Mouse (Mus musculus): ENCODE measurements around the gene 1700001K19Rik. TPM values are rescaled to one million over a fixed set of nuclear protein-coding genes. Genes with fewer than 3 reads are reported as not detected.

Gene 1700001K19Rik
- total RNA-seq (2014; rRNA removed) (not detected in 2 replicates), polyA plus RNA-seq (2015; fragmentation: Nextera tagmentation; extraction: Ambion mirVana) (0.17 TPM in 1 of 2 replicates, not detected in the other)

GRCm38 (mm10) chr12:110682561-110683299 is at the start of gene 1700001K19Rik:
TSS of gene 1700001K19Rik (minus strand) at chr12:110682619.
- Histone ChIP-seq H3K36me3 (ENCODE audit: insufficient read depth, low read length) (0 out of 2 replicates have a peak, but pooled peaks cover 7% of the 10 kb centered on the region), H3K27ac (ENCODE audit: low read depth, low read length) (no peak within 1 kb of the TSS), H3K4me3 (ENCODE audit: low read depth, low read length) (no peak within 1 kb of the TSS), H3K4me1 (ENCODE audit: insufficient read depth, low read length) (no peaks in the 10 kb centered on the region), H3K9ac (replicated peaks; ENCODE audit: low read length, poor library complexity, severe bottlenecking) (no peak within 1 kb of the TSS), H3K27me3 (ENCODE audit: insufficient read depth, low read length) (no peaks in the 10 kb centered on the region), H3K9me3 (ENCODE audit: low read length) (no peaks in the 10 kb centered on the region), H3K4me2 (ENCODE audit: low read depth, low read length, poor library complexity, severe bottlenecking) (no peak within 1 kb of the TSS)
- TF ChIP-seq CTCF (IDR thresholded peaks at IDR 0.05) = no peak
- DNase-seq (ENCODE audit: low spot score) = no peak
- 76% methylated on average over 9 of the region's 9 CpGs for WGBS
- ATAC-seq (ENCODE audit: low FRiP score) = no peak

- H3K9ac ChIP-seq (replicated peaks; ENCODE audit: low read length, poor library complexity, severe bottlenecking) = no peak overlapping the region
- no peak overlapping the region for H3K27ac ChIP-seq (ENCODE audit: low read depth, low read length)
- H3K27me3 ChIP-seq (ENCODE audit: insufficient read depth, low read length) = no peaks in the 10 kb centered on the region
- H3K4me3 ChIP-seq (ENCODE audit: low read depth, low read length) = no peak overlapping the region
- no peak for ATAC-seq (ENCODE audit: low FRiP score)
- no peak for TF ChIP-seq CTCF (IDR thresholded peaks at IDR 0.05)
- no peaks in the 10 kb centered on the region for H3K36me3 ChIP-seq (ENCODE audit: insufficient read depth, low read length)
- H3K4me2 ChIP-seq (ENCODE audit: low read depth, low read length, poor library complexity, severe bottlenecking) = no peak overlapping the region
- DNase-seq (ENCODE audit: low spot score) = no peak
- H3K4me1 ChIP-seq (ENCODE audit: insufficient read depth, low read length) = no peaks in the 10 kb centered on the region
- 48% methylated on average over 1 of the region's 1 CpGs for WGBS
- H3K9me3 ChIP-seq (ENCODE audit: low read length) = no peaks in the 10 kb centered on the region
Measured at GRCm38 (mm10) chr12:110726428-110726827, 44.0 kb upstream of the 1700001K19Rik start.

- ATAC-seq (ENCODE audit: low FRiP score) = no peak
- WGBS = 89% methylated on average over 5 of the region's 5 CpGs
Measured at GRCm38 (mm10) chr12:110725489-110725888, 43.1 kb upstream of the 1700001K19Rik start.

GRCm38 (mm10) chr12:110725051-110725450 is 42.6 kb upstream of the 1700001K19Rik start:
- H3K4me1 ChIP-seq (ENCODE audit: insufficient read depth, low read length) = no peaks in the 10 kb centered on the region
- H3K9me3 ChIP-seq (ENCODE audit: low read length) = no peaks in the 10 kb centered on the region
- H3K36me3 ChIP-seq (ENCODE audit: insufficient read depth, low read length) = no peaks in the 10 kb centered on the region
- H3K4me2 ChIP-seq (ENCODE audit: low read depth, low read length, poor library complexity, severe bottlenecking) = no peak overlapping the region
- H3K27ac ChIP-seq (ENCODE audit: low read depth, low read length) = no peak overlapping the region
- DNase-seq (ENCODE audit: low spot score) (no peak), ATAC-seq (ENCODE audit: low FRiP score) (no peak)
- H3K27me3 ChIP-seq (ENCODE audit: insufficient read depth, low read length) = no peaks in the 10 kb centered on the region
- no peak overlapping the region for H3K9ac ChIP-seq (replicated peaks; ENCODE audit: low read length, poor library complexity, severe bottlenecking)
- 90% methylated on average over 5 of the region's 5 CpGs for WGBS
- TF ChIP-seq CTCF (IDR thresholded peaks at IDR 0.05) = no peak
- no peak overlapping the region for H3K4me3 ChIP-seq (ENCODE audit: low read depth, low read length)

More at GRCm38 (mm10) chr12:110725489-110725888, 43.1 kb upstream of the 1700001K19Rik start:
- Histone ChIP-seq H3K27ac (ENCODE audit: low read depth, low read length) (no peak overlapping the region), H3K27me3 (ENCODE audit: insufficient read depth, low read length) (no peaks in the 10 kb centered on the region), H3K36me3 (ENCODE audit: insufficient read depth, low read length) (no peaks in the 10 kb centered on the region), H3K9me3 (ENCODE audit: low read length) (no peaks in the 10 kb centered on the region), H3K4me1 (ENCODE audit: insufficient read depth, low read length) (no peaks in the 10 kb centered on the region), H3K9ac (replicated peaks; ENCODE audit: low read length, poor library complexity, severe bottlenecking) (no peak overlapping the region), H3K4me3 (ENCODE audit: low read depth, low read length) (no peak overlapping the region), H3K4me2 (ENCODE audit: low read depth, low read length, poor library complexity, severe bottlenecking) (no peak overlapping the region)
- no peak for TF ChIP-seq CTCF (IDR thresholded peaks at IDR 0.05)
- DNase-seq (ENCODE audit: low spot score) = no peak

- no peaks in the 10 kb centered on the region for H3K4me1 ChIP-seq (ENCODE audit: insufficient read depth, low read length)
- H3K27ac ChIP-seq (ENCODE audit: low read depth, low read length) = no peak overlapping the region
- TF ChIP-seq CTCF (IDR thresholded peaks at IDR 0.05) = no peak
- no peak for ATAC-seq (ENCODE audit: low FRiP score)
- no peak for DNase-seq (ENCODE audit: low spot score)
- no peaks in the 10 kb centered on the region for H3K27me3 ChIP-seq (ENCODE audit: insufficient read depth, low read length)
- no peak overlapping the region for H3K4me3 ChIP-seq (ENCODE audit: low read depth, low read length)
- no peak overlapping the region for H3K9ac ChIP-seq (replicated peaks; ENCODE audit: low read length, poor library complexity, severe bottlenecking)
- H3K36me3 ChIP-seq (ENCODE audit: insufficient read depth, low read length) = no peaks in the 10 kb centered on the region
- H3K4me2 ChIP-seq (ENCODE audit: low read depth, low read length, poor library complexity, severe bottlenecking) = no peak overlapping the region
- WGBS = 37% methylated on average over 5 of the region's 5 CpGs
- H3K9me3 ChIP-seq (ENCODE audit: low read length) = no peaks in the 10 kb centered on the region
Measured at GRCm38 (mm10) chr12:110716004-110716403, 33.6 kb upstream of the 1700001K19Rik start.

GRCm38 (mm10) chr12:110714215-110714614 is 31.8 kb upstream of the 1700001K19Rik start:
- H3K27me3 ChIP-seq (ENCODE audit: insufficient read depth, low read length) = no peaks in the 10 kb centered on the region
- ATAC-seq (ENCODE audit: low FRiP score) = no peak
- no peak overlapping the region for H3K4me2 ChIP-seq (ENCODE audit: low read depth, low read length, poor library complexity, severe bottlenecking)
- no peak overlapping the region for H3K4me3 ChIP-seq (ENCODE audit: low read depth, low read length)
- H3K27ac ChIP-seq (ENCODE audit: low read depth, low read length) = no peak overlapping the region
- no peaks in the 10 kb centered on the region for H3K4me1 ChIP-seq (ENCODE audit: insufficient read depth, low read length)
- no peaks in the 10 kb centered on the region for H3K36me3 ChIP-seq (ENCODE audit: insufficient read depth, low read length)
- 94% methylated on average over 6 of the region's 6 CpGs for WGBS
- no peaks in the 10 kb centered on the region for H3K9me3 ChIP-seq (ENCODE audit: low read length)
- no peak for DNase-seq (ENCODE audit: low spot score)
- H3K9ac ChIP-seq (replicated peaks; ENCODE audit: low read length, poor library complexity, severe bottlenecking) = no peak overlapping the region
- no peak for TF ChIP-seq CTCF (IDR thresholded peaks at IDR 0.05)

Data from midbrain, postnatal 0 days (tissue).